In genomic region chr1:135643691-135644090, GRCm38 (mm10) we compare ENCODE assay signal across 21 mouse cellular contexts. TPM values are rescaled to one million over a fixed set of nuclear protein-coding genes. Genes with fewer than 3 reads are reported as not detected.
A peak's percentile ranks its signal among the peaks of the same experiment; 100 is the strongest.
DNase-seq lines count a peak whose midpoint lies in the region; ATAC-seq and TF ChIP-seq lines count a peak whose summit lies in the region.
"Had no signal": no experiment of that assay in that cellular context is flagged by ENCODE, and none has a peak within 500 bp of the region (broad histone marks: within the 10 kb centered on the region; RNA-seq: fewer than 3 reads in every experiment).

No protein-coding gene starts in this region.

- no peaks in the 10 kb centered on the region for H3K9me3 ChIP-seq in forebrain, postnatal 0 days (ENCODE audit: low read length)
- no peaks in the 10 kb centered on the region for H3K9me3 ChIP-seq in forebrain, embryonic 10.5 days
- no peaks in the 10 kb centered on the region for H3K9me3 ChIP-seq in heart, embryonic 13.5 days
- H3K9me3 ChIP-seq in heart, embryonic 11.5 days (replicated peaks; ENCODE audit: control insufficient read depth, low read length), result no peaks in the 10 kb centered on the region
- no peaks in the 10 kb centered on the region for H3K9me3 ChIP-seq in hindbrain, embryonic 14.5 days (ENCODE audit: control insufficient read depth, low read length)
- no peaks in the 10 kb centered on the region for H3K9me3 ChIP-seq in hindbrain, embryonic 10.5 days
- H3K9me3 ChIP-seq: embryonic facial prominence, embryonic 10.5 days; embryonic facial prominence, embryonic 13.5 days; heart, embryonic 15.5 days; hindbrain, embryonic 15.5 days; intestine, embryonic 15.5 days had no signal

- no peak for DNase-seq in forebrain, postnatal 0 days
- no peak for DNase-seq in forebrain, embryonic 10.5 days (ENCODE audit: extremely low spot score, low spot score)
- no peak for DNase-seq in hindbrain, embryonic 14.5 days (ENCODE audit: low spot score)
- no peak for DNase-seq in hindbrain, embryonic 10.5 days (ENCODE audit: low spot score)
- DNase-seq in retina, postnatal 1 day, result no peak
- DNase-seq: cerebellum, adult 11-12 months; cerebellum, adult 8-10 months; embryo, embryonic 11 days; gastrocnemius, postnatal 14 days; kidney, adult 11 months; kidney, adult 8-10 months had no signal

- peak; percentile 54; the same call in 1 of the 2 replicates for ATAC-seq in forebrain, postnatal 0 days
- ATAC-seq in heart, embryonic 13.5 days (ENCODE audit: extremely low read depth, insufficient number of reproducible peaks, low FRiP score, low TSS enrichment), result 0 out of 2 replicates have a peak, but pooled peaks have one; percentile 15
- ATAC-seq in heart, embryonic 11.5 days (replicated peaks; ENCODE audit: insufficient number of reproducible peaks, low FRiP score, low TSS enrichment), result no peak
- no peak for ATAC-seq in hindbrain, embryonic 14.5 days (ENCODE audit: low FRiP score)
- ATAC-seq: CD4-positive, CD25-positive, alpha-beta regulatory T cell, adult 4 months; intestine, embryonic 15.5 days had no signal

- no peak overlapping the region for H3K27ac ChIP-seq in forebrain, postnatal 0 days (ENCODE audit: low read depth, low read length)
- no peak overlapping the region for H3K27ac ChIP-seq in forebrain, embryonic 10.5 days
- H3K27ac ChIP-seq in heart, embryonic 13.5 days (replicated peaks), result 0 out of 2 replicates have a peak overlapping the region, but pooled peaks have one; percentile 0
- no peak overlapping the region for H3K27ac ChIP-seq in heart, embryonic 11.5 days (ENCODE audit: low read depth, low read length)
- H3K27ac ChIP-seq in hindbrain, embryonic 14.5 days, result 0 out of 2 replicates have a peak overlapping the region, but pooled peaks have one; percentile 1
- H3K27ac ChIP-seq in hindbrain, embryonic 10.5 days, result no peak overlapping the region
- peak overlapping the region; percentile 5; the same call in 1 of the 2 replicates for H3K27ac ChIP-seq in brown adipose tissue, adult 24 weeks (replicated peaks; ENCODE audit: low read depth, low read length)
- H3K27ac ChIP-seq: embryonic facial prominence, embryonic 10.5 days; embryonic facial prominence, embryonic 13.5 days; hindbrain, embryonic 15.5 days; intestine, embryonic 15.5 days had no signal

- no peaks in the 10 kb centered on the region for H3K27me3 ChIP-seq in forebrain, postnatal 0 days (ENCODE audit: insufficient read depth, low read length)
- H3K27me3 ChIP-seq in forebrain, embryonic 10.5 days (ENCODE audit: poor library complexity, severe bottlenecking), result no peaks in the 10 kb centered on the region
- no peaks in the 10 kb centered on the region for H3K27me3 ChIP-seq in heart, embryonic 13.5 days (replicated peaks)
- no peaks in the 10 kb centered on the region for H3K27me3 ChIP-seq in heart, embryonic 11.5 days (ENCODE audit: control insufficient read depth, insufficient read depth, low read length)
- no peaks in the 10 kb centered on the region for H3K27me3 ChIP-seq in hindbrain, embryonic 14.5 days (ENCODE audit: control insufficient read depth, insufficient read depth, low read length)
- no peaks in the 10 kb centered on the region for H3K27me3 ChIP-seq in hindbrain, embryonic 10.5 days (ENCODE audit: insufficient read depth, poor library complexity, severe bottlenecking)
- H3K27me3 ChIP-seq: embryonic facial prominence, embryonic 13.5 days; heart, embryonic 15.5 days; hindbrain, embryonic 15.5 days; intestine, embryonic 15.5 days had no signal

- no peak overlapping the region for H3K4me2 ChIP-seq in forebrain, postnatal 0 days (ENCODE audit: low read depth)
- no peak overlapping the region for H3K4me2 ChIP-seq in heart, embryonic 13.5 days
- no peak overlapping the region for H3K4me2 ChIP-seq in heart, embryonic 11.5 days
- H3K4me2 ChIP-seq in hindbrain, embryonic 14.5 days (replicated peaks), result no peak overlapping the region
- H3K4me2 ChIP-seq: embryonic facial prominence, embryonic 13.5 days; heart, embryonic 15.5 days; hindbrain, embryonic 15.5 days; intestine, embryonic 15.5 days had no signal

- no peak overlapping the region for H3K9ac ChIP-seq in forebrain, postnatal 0 days
- H3K9ac ChIP-seq in heart, embryonic 13.5 days, result no peak overlapping the region
- no peak overlapping the region for H3K9ac ChIP-seq in heart, embryonic 11.5 days (ENCODE audit: low read depth, low read length)
- H3K9ac ChIP-seq in hindbrain, embryonic 14.5 days, result no peak overlapping the region
- H3K9ac ChIP-seq: embryonic facial prominence, embryonic 13.5 days; heart, embryonic 15.5 days; hindbrain, embryonic 15.5 days; intestine, embryonic 15.5 days had no signal

- no peak overlapping the region for H3K4me3 ChIP-seq in forebrain, postnatal 0 days (ENCODE audit: low read depth, low read length)
- no peak overlapping the region for H3K4me3 ChIP-seq in forebrain, embryonic 10.5 days
- H3K4me3 ChIP-seq in heart, embryonic 13.5 days, result no peak overlapping the region
- no peak overlapping the region for H3K4me3 ChIP-seq in heart, embryonic 11.5 days (ENCODE audit: low read depth, low read length)
- no peak overlapping the region for H3K4me3 ChIP-seq in hindbrain, embryonic 14.5 days (replicated peaks; ENCODE audit: low read length)
- no peak overlapping the region for H3K4me3 ChIP-seq in hindbrain, embryonic 10.5 days
- no peak overlapping the region for H3K4me3 ChIP-seq in brown adipose tissue, adult 24 weeks (ENCODE audit: insufficient read depth, low read depth, low read length)
- H3K4me3 ChIP-seq: embryonic facial prominence, embryonic 10.5 days; embryonic facial prominence, embryonic 13.5 days; erythroblast, embryonic 14.5 days; heart, embryonic 15.5 days; hindbrain, embryonic 15.5 days; intestine, embryonic 15.5 days had no signal

- TF ChIP-seq CTCF in forebrain, postnatal 0 days (IDR thresholded peaks at IDR 0.05; ENCODE audit: low read depth), result no peak

- peaks cover 12% of the 10 kb centered on the region; the same call in 1 of the 2 replicates for H3K4me1 ChIP-seq in forebrain, postnatal 0 days (ENCODE audit: insufficient read depth)
- peaks cover 19% of the 10 kb centered on the region for H3K4me1 ChIP-seq in forebrain, embryonic 10.5 days
- H3K4me1 ChIP-seq in heart, embryonic 13.5 days, result peaks cover 24% of the 10 kb centered on the region
- peaks cover 7% of the 10 kb centered on the region for H3K4me1 ChIP-seq in heart, embryonic 11.5 days (ENCODE audit: control insufficient read depth, insufficient read depth, low read length)
- peaks cover 14% of the 10 kb centered on the region for H3K4me1 ChIP-seq in hindbrain, embryonic 14.5 days (replicated peaks; ENCODE audit: control insufficient read depth, insufficient read depth, low read length)
- peaks cover 15% of the 10 kb centered on the region for H3K4me1 ChIP-seq in hindbrain, embryonic 10.5 days (replicated peaks)
- peaks cover 28% of the 10 kb centered on the region for H3K4me1 ChIP-seq in brown adipose tissue, adult 24 weeks (ENCODE audit: control insufficient read depth, insufficient read depth, insufficient read length, low read length)
- H3K4me1 ChIP-seq: intestine, embryonic 15.5 days had no signal

- 57% methylated on average over 3 of the region's 3 CpGs for WGBS in forebrain, postnatal 0 days
- WGBS in forebrain, embryonic 10.5 days, result 82% methylated on average over 3 of the region's 3 CpGs
- WGBS in heart, embryonic 13.5 days, result 57% methylated on average over 3 of the region's 3 CpGs
- WGBS in heart, embryonic 11.5 days (ENCODE audit: insufficient replicate concordance), result 67% methylated on average over 3 of the region's 3 CpGs
- 75% methylated on average over 3 of the region's 3 CpGs for WGBS in hindbrain, embryonic 14.5 days
- 78% methylated on average over 3 of the region's 3 CpGs for WGBS in hindbrain, embryonic 10.5 days

- H3K36me3 ChIP-seq in forebrain, postnatal 0 days (ENCODE audit: insufficient read depth), result no peaks in the 10 kb centered on the region
- no peaks in the 10 kb centered on the region for H3K36me3 ChIP-seq in forebrain, embryonic 10.5 days (replicated peaks)
- peaks cover 5% of the 10 kb centered on the region; the same call in 1 of the 2 replicates for H3K36me3 ChIP-seq in heart, embryonic 13.5 days
- no peaks in the 10 kb centered on the region for H3K36me3 ChIP-seq in heart, embryonic 11.5 days (ENCODE audit: control insufficient read depth, insufficient read depth, low read length)
- H3K36me3 ChIP-seq in hindbrain, embryonic 14.5 days (replicated peaks; ENCODE audit: control insufficient read depth, insufficient read depth), result no peaks in the 10 kb centered on the region
- H3K36me3 ChIP-seq in hindbrain, embryonic 10.5 days, result no peaks in the 10 kb centered on the region
- H3K36me3 ChIP-seq: embryonic facial prominence, embryonic 10.5 days; embryonic facial prominence, embryonic 13.5 days; heart, embryonic 15.5 days; hindbrain, embryonic 15.5 days; intestine, embryonic 15.5 days had no signal

RNA-seq across cellular contexts. Expression of gene Nav1, which starts 36.6 kb away (rescaled TPM):
- total RNA-seq in forebrain, postnatal 0 days (2014; rRNA removed), result 67.9 and 85.8 TPM in 2 replicates
- polyA plus RNA-seq in forebrain, postnatal 0 days (2015; fragmentation: Nextera tagmentation; extraction: Ambion mirVana), result 19.7 and 35.5 TPM in 2 replicates
- polyA plus RNA-seq in forebrain, embryonic 10.5 days (2016; fragmentation: Nextera tagmentation; extraction: Ambion mirVana), result 25.3 and 28.4 TPM in 2 replicates
- polyA plus RNA-seq in heart, embryonic 13.5 days (2015; fragmentation: Nextera tagmentation; extraction: Ambion mirVana), result 24.6 and 25.6 TPM in 2 replicates
- 25.2 and 30.8 TPM in 2 replicates for polyA plus RNA-seq in heart, embryonic 11.5 days (2014; fragmentation: Nextera tagmentation; extraction: Ambion mirVana)
- 56.2 and 60.2 TPM in 2 replicates for polyA plus RNA-seq in hindbrain, embryonic 14.5 days (2014; fragmentation: Nextera tagmentation; extraction: Ambion mirVana)
- 16.1 and 19.3 TPM in 2 replicates for polyA plus RNA-seq in hindbrain, embryonic 10.5 days (2016; fragmentation: Nextera tagmentation; extraction: Ambion mirVana)
- polyA plus RNA-seq in brown adipose tissue, adult 24 weeks (2012; ENCODE audit: insufficient read depth, insufficient read length, missing spikeins), result 5.5 and 7.8 TPM in 2 replicates

Comparison
In these comparisons a context has a peak if more than half of its experiments do, and no peak if none do; other contexts are left out.
1. ATAC-seq: peak in forebrain, postnatal 0 days (single experiment) and heart, embryonic 13.5 days (single experiment); none in heart, embryonic 11.5 days (single experiment) and hindbrain, embryonic 14.5 days (single experiment).
2. H3K27ac ChIP-seq: peak in heart, embryonic 13.5 days (single experiment), hindbrain, embryonic 14.5 days (single experiment) and brown adipose tissue, adult 24 weeks (single experiment); none in forebrain, postnatal 0 days (single experiment), forebrain, embryonic 10.5 days (single experiment), heart, embryonic 11.5 days (single experiment) and hindbrain, embryonic 10.5 days (single experiment).